Mouse (Mus musculus) mesoderm, embryonic 11.5 days (tissue): ENCODE results near the gene Foxa1.

Experiments
- DNase-seq: peaks from one replicate; pipeline ENCODE4 v3.0.0-alpha.2; 2012; ENCODE audit warnings: low read depth, low spot score

Foxa1 gene

GRCm38 (mm10) chr12:57546415-57547201 lies at the start of gene Foxa1:
TSS of gene Foxa1 (minus strand) at chr12:57546916.
- no peak for DNase-seq

GRCm38 (mm10) chr12:57575931-57576628 lies 29.4 kb upstream of the Foxa1 start:
- peak; percentile 77 for DNase-seq

GRCm38 (mm10) chr12:57572415-57572814 lies 25.7 kb upstream of the Foxa1 start:
- no peak for DNase-seq

GRCm38 (mm10) chr12:57571773-57572172 lies 25.1 kb upstream of the Foxa1 start:
- DNase-seq: no peak

GRCm38 (mm10) chr12:57563909-57564308 lies 17.2 kb upstream of the Foxa1 start, which contains the start of gene Ttc6:
TSS of gene Ttc6 (plus strand) at chr12:57564113.
- DNase-seq: no peak

GRCm38 (mm10) chr12:57554091-57554490 lies 7.4 kb upstream of the Foxa1 start:
- DNase-seq: no peak

GRCm38 (mm10) chr12:57552286-57552685 lies 5.6 kb upstream of the Foxa1 start:
- no peak for DNase-seq

GRCm38 (mm10) chr12:57550881-57551280 lies 4.2 kb upstream of the Foxa1 start:
- DNase-seq: no peak

- no peak for DNase-seq
Measured at GRCm38 (mm10) chr12:57550181-57550808, 3.6 kb upstream of the Foxa1 start.

- DNase-seq: no peak
Measured at GRCm38 (mm10) chr12:57549667-57550160, 3.0 kb upstream of the Foxa1 start.

GRCm38 (mm10) chr12:57548981-57549666 lies 2.4 kb upstream of the Foxa1 start:
- DNase-seq: no peak

- no peak for DNase-seq
Measured at GRCm38 (mm10) chr12:57548352-57548980, 1.8 kb upstream of the Foxa1 start.

- no peak for DNase-seq
Measured at GRCm38 (mm10) chr12:57547890-57548289, 1.2 kb upstream of the Foxa1 start.

GRCm38 (mm10) chr12:57545371-57546241 lies 1.1 kb downstream of the Foxa1 start:
- no peak for DNase-seq

- peak; percentile 78 for DNase-seq
Measured at GRCm38 (mm10) chr12:57544641-57545370, 1.9 kb downstream of the Foxa1 start.

GRCm38 (mm10) chr12:57543627-57543991 lies 3.1 kb downstream of the Foxa1 start:
- no peak for DNase-seq

- no peak for DNase-seq
Measured at GRCm38 (mm10) chr12:57542746-57543626, 3.7 kb downstream of the Foxa1 start.

GRCm38 (mm10) chr12:57541931-57542745 lies 4.6 kb downstream of the Foxa1 start:
- no peak for DNase-seq
